Mouse (Mus musculus) urinary bladder, postnatal 0 days (tissue): Measurements from ENCODE around the gene Pth2r. TPM values are rescaled to one million over a fixed set of nuclear protein-coding genes. Genes with fewer than 3 reads are reported as not detected.

Source experiments
- polyA plus RNA-seq: library from polyadenylated mRNA; unstranded; fragments of >200 nt; fragmentation: Nextera tagmentation; extraction: Ambion mirVana; gene quantifications from 2 replicates; pipeline ENCODE4 v1.2.1, GENCODE M21; 2015

The Pth2r gene
- not detected in 2 replicates for polyA plus RNA-seq

GRCm38 (mm10) chr1:65281756-65282155 is at the start of gene Pth2r:
Pth2r (plus strand) TSS chr1:65282056.

Other genes with a start within 250 kb of the Pth2r start
- gene Akr1cl, start 249.3 kb upstream of the Pth2r start, polyA plus RNA-seq, result not detected in 2 replicates
- gene Cryge, start 230.9 kb upstream of the Pth2r start, polyA plus RNA-seq, result not detected in 2 replicates
- not detected in 2 replicates for gene Crygd, start 218.6 kb upstream of the Pth2r start, polyA plus RNA-seq
- not detected in 2 replicates for gene Crygc, start 208.4 kb upstream of the Pth2r start, polyA plus RNA-seq
- gene Crygb, start 199.8 kb upstream of the Pth2r start, polyA plus RNA-seq, result not detected in 2 replicates
- not detected in 2 replicates for gene Cryga, start 178.7 kb upstream of the Pth2r start, polyA plus RNA-seq
- not detected in 2 replicates for gene Gm28845, start 162.5 kb upstream of the Pth2r start, polyA plus RNA-seq
- 0.51 and 0.71 TPM in 2 replicates for gene D630023F18Rik, start 158.8 kb upstream of the Pth2r start, polyA plus RNA-seq
- 128 and 147 TPM in 2 replicates for gene Idh1, start 95.6 kb upstream of the Pth2r start, polyA plus RNA-seq
- 5.1 and 5.8 TPM in 2 replicates for gene Pikfyve, start 95.4 kb upstream of the Pth2r start, polyA plus RNA-seq